Mouse (Mus musculus): ENCODE results near the gene Sdc3. TPM values are rescaled to one million over a fixed set of nuclear protein-coding genes. Genes with fewer than 3 reads are reported as not detected.

The Sdc3 gene
- polyA plus RNA-seq, 1 experiment: 45.3 TPM

- H3K27ac ChIP-seq (ENCODE audit: insufficient read depth, low read depth, low read length): no peak overlapping the region
- H3K4me1 ChIP-seq (ENCODE audit: control insufficient read depth, insufficient read depth, low read length): peaks cover 4% of the 10 kb centered on the region; the same call in 1 of the 2 replicates
- H3K27me3 ChIP-seq (replicated peaks; ENCODE audit: control insufficient read depth, insufficient read depth, low read length): no peaks in the 10 kb centered on the region
- TF ChIP-seq CTCF (conservative IDR thresholded peaks at IDR 0.05; ENCODE audit: insufficient read depth, insufficient read length, low read depth, low read length) (no peak), POLR2A (IDR thresholded peaks at IDR 0.05; ENCODE audit: low read depth, low read length) (no peak)
- no peak for DNase-seq
- H3K36me3 ChIP-seq (ENCODE audit: control insufficient read depth, insufficient read depth, low read length): peaks cover 10% of the 10 kb centered on the region
- WGBS: 48% methylated on average over 2 of the region's 2 CpGs
- H3K4me3 ChIP-seq (ENCODE audit: insufficient read depth, low read depth, low read length): no peak overlapping the region
Observed at GRCm38 (mm10) chr4:130754776-130755175, 37.6 kb upstream of the Sdc3 start.

DNA sequence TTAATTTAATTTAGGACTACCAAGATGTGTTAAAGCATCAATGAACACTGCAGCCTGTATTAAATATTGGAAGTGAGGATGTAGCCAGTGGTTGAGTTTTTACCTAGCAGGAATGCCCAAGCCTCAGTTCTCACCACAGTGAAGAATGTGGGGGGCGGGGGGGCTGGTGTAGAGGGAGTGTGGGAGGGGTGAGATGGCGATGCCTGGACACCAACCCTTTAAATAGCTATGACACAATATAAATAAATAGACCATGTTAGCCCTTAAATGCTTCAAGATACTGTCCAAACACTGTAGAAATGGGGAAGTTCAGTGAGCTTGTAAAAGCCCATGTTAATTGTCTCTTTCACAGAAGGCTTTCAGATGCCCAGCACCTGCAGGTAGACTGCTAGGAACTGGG, 32.5 kb upstream of the Sdc3 start:
- WGBS: 87% methylated on average over 2 of the region's 2 CpGs
- DNase-seq: no peak
- no peaks in the 10 kb centered on the region for H3K27me3 ChIP-seq (replicated peaks; ENCODE audit: control insufficient read depth, insufficient read depth, low read length)
- TF ChIP-seq POLR2A (IDR thresholded peaks at IDR 0.05; ENCODE audit: low read depth, low read length): no peak
- no peak for TF ChIP-seq CTCF (conservative IDR thresholded peaks at IDR 0.05; ENCODE audit: insufficient read depth, insufficient read length, low read depth, low read length)
- no peak overlapping the region for H3K4me3 ChIP-seq (ENCODE audit: insufficient read depth, low read depth, low read length)
- peaks cover 8% of the 10 kb centered on the region for H3K36me3 ChIP-seq (ENCODE audit: control insufficient read depth, insufficient read depth, low read length)
- H3K27ac ChIP-seq (ENCODE audit: insufficient read depth, low read depth, low read length): no peak overlapping the region
- H3K4me1 ChIP-seq (ENCODE audit: control insufficient read depth, insufficient read depth, low read length): peaks cover 9% of the 10 kb centered on the region

- Histone ChIP-seq H3K4me3 (ENCODE audit: insufficient read depth, low read depth, low read length) (no peak overlapping the region), H3K36me3 (ENCODE audit: control insufficient read depth, insufficient read depth, low read length) (peaks cover 12% of the 10 kb centered on the region), H3K27me3 (replicated peaks; ENCODE audit: control insufficient read depth, insufficient read depth, low read length) (no peaks in the 10 kb centered on the region), H3K4me1 (ENCODE audit: control insufficient read depth, insufficient read depth, low read length) (peaks cover 12% of the 10 kb centered on the region), H3K27ac (ENCODE audit: insufficient read depth, low read depth, low read length) (no peak overlapping the region)
- TF ChIP-seq CTCF (conservative IDR thresholded peaks at IDR 0.05; ENCODE audit: insufficient read depth, insufficient read length, low read depth, low read length): no peak
- no peak for TF ChIP-seq POLR2A (IDR thresholded peaks at IDR 0.05; ENCODE audit: low read depth, low read length)
- 67% methylated on average over 5 of the region's 5 CpGs for WGBS
- DNase-seq: peak; percentile 42
Observed at GRCm38 (mm10) chr4:130761809-130762208, 30.5 kb upstream of the Sdc3 start.

- TF ChIP-seq CTCF (conservative IDR thresholded peaks at IDR 0.05; ENCODE audit: insufficient read depth, insufficient read length, low read depth, low read length) (no peak), POLR2A (IDR thresholded peaks at IDR 0.05; ENCODE audit: low read depth, low read length) (no peak)
- DNase-seq: peak; percentile 65
- no peak overlapping the region for H3K4me3 ChIP-seq (ENCODE audit: insufficient read depth, low read depth, low read length)
- WGBS: 53% methylated on average over 7 of the region's 7 CpGs
- no peak overlapping the region for H3K27ac ChIP-seq (ENCODE audit: insufficient read depth, low read depth, low read length)
- no peaks in the 10 kb centered on the region for H3K27me3 ChIP-seq (replicated peaks; ENCODE audit: control insufficient read depth, insufficient read depth, low read length)
- peaks cover 11% of the 10 kb centered on the region for H3K4me1 ChIP-seq (ENCODE audit: control insufficient read depth, insufficient read depth, low read length)
- H3K36me3 ChIP-seq (ENCODE audit: control insufficient read depth, insufficient read depth, low read length): peaks cover 16% of the 10 kb centered on the region
Observed at GRCm38 (mm10) chr4:130765399-130766160, 26.8 kb upstream of the Sdc3 start.

DNA sequence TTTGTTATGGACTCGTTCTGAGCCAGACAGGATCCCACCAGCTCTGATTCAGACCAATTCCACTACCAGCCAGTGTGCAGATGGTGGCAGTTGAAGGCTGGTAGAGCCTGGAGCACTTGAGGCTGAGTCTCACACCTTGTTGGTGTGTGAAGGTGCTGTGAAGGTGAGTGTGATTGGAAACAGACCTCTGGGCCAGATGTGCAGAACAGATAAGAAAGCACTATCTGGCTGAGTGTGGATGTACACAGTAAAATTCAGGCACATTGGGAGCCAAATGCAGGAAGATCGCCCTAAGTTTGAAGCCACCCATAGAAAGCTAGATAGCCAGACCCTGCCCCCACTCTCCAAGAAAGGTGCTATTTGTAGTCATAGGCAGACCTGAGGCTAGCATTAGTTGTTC, 25.9 kb upstream of the Sdc3 start:
- WGBS: 75% methylated on average over 2 of the region's 2 CpGs
- Histone ChIP-seq H3K4me1 (ENCODE audit: control insufficient read depth, insufficient read depth, low read length) (peaks cover 5% of the 10 kb centered on the region), H3K27me3 (replicated peaks; ENCODE audit: control insufficient read depth, insufficient read depth, low read length) (no peaks in the 10 kb centered on the region), H3K4me3 (ENCODE audit: insufficient read depth, low read depth, low read length) (no peak overlapping the region), H3K27ac (ENCODE audit: insufficient read depth, low read depth, low read length) (no peak overlapping the region), H3K36me3 (ENCODE audit: control insufficient read depth, insufficient read depth, low read length) (peaks cover 16% of the 10 kb centered on the region)
- DNase-seq: no peak
- TF ChIP-seq POLR2A (IDR thresholded peaks at IDR 0.05; ENCODE audit: low read depth, low read length) (no peak), CTCF (conservative IDR thresholded peaks at IDR 0.05; ENCODE audit: insufficient read depth, insufficient read length, low read depth, low read length) (no peak)

GRCm38 (mm10) chr4:130766926-130767325, 25.4 kb upstream of the Sdc3 start:
- 84% methylated on average over 4 of the region's 4 CpGs for WGBS
- no peaks in the 10 kb centered on the region for H3K27me3 ChIP-seq (replicated peaks; ENCODE audit: control insufficient read depth, insufficient read depth, low read length)
- peaks cover 16% of the 10 kb centered on the region for H3K36me3 ChIP-seq (ENCODE audit: control insufficient read depth, insufficient read depth, low read length)
- H3K27ac ChIP-seq (ENCODE audit: insufficient read depth, low read depth, low read length): no peak overlapping the region
- H3K4me3 ChIP-seq (ENCODE audit: insufficient read depth, low read depth, low read length): no peak overlapping the region
- no peak for DNase-seq
- TF ChIP-seq CTCF (conservative IDR thresholded peaks at IDR 0.05; ENCODE audit: insufficient read depth, insufficient read length, low read depth, low read length) (no peak), POLR2A (IDR thresholded peaks at IDR 0.05; ENCODE audit: low read depth, low read length) (no peak)
- H3K4me1 ChIP-seq (ENCODE audit: control insufficient read depth, insufficient read depth, low read length): peaks cover 3% of the 10 kb centered on the region; the same call in 1 of the 2 replicates

DNA sequence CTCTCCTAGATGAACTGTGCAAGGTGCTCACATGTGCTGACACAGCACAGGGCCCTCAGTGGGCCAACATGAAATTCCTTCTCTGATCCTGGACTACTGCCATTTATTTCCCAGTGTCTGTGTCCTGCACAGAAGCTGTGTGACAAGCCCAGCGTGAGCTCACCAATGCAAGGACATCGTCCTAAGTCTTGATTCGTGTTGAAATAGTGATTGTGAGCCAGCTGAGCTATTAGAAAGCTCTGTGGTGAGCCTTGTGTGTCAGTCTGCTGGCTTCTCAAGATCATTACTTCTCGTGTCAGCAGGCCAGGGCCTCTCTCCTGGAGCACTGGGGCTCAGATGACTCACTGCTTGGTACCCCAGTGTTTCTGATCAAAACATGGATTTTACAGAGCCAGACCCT, 18.4 kb upstream of the Sdc3 start:
- TF ChIP-seq CTCF (conservative IDR thresholded peaks at IDR 0.05; ENCODE audit: insufficient read depth, insufficient read length, low read depth, low read length) (no peak), POLR2A (IDR thresholded peaks at IDR 0.05; ENCODE audit: low read depth, low read length) (no peak)
- Histone ChIP-seq H3K27ac (ENCODE audit: insufficient read depth, low read depth, low read length) (no peak overlapping the region), H3K4me1 (ENCODE audit: control insufficient read depth, insufficient read depth, low read length) (peaks cover 7% of the 10 kb centered on the region; the same call in 1 of the 2 replicates), H3K36me3 (ENCODE audit: control insufficient read depth, insufficient read depth, low read length) (peaks cover 4% of the 10 kb centered on the region; the same call in 1 of the 2 replicates), H3K27me3 (replicated peaks; ENCODE audit: control insufficient read depth, insufficient read depth, low read length) (no peaks in the 10 kb centered on the region), H3K4me3 (ENCODE audit: insufficient read depth, low read depth, low read length) (no peak overlapping the region)
- DNase-seq: no peak
- 85% methylated on average over 4 of the region's 4 CpGs for WGBS

Measured in kidney, adult 2 months (tissue).